Comparison of ENCODE assay signal across 11 mouse cellular contexts in the genomic region with DNA sequence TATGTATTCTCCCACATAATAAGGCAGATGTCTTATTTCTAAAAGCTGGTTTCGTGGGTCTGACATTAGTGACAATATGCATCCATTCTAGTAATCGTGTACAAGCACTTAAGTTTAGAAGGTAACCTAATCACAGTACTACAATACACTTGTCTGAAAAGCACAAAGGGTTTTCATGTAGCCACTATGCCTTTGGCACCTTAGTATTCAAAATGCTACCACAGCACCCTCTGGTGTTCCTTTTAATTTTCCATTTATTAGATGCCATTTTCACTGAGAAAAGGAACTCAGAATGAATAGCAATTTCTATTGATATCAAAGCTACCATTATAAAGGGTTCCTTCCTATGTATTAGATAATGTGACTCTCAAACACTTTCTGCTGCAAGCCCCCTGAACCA. TPM values are rescaled to one million over a fixed set of nuclear protein-coding genes. Genes with fewer than 3 reads are reported as not detected.
DNase-seq lines count a peak whose midpoint lies in the region; ATAC-seq lines count a peak whose summit lies in the region.
"Had no signal": no experiment of that assay in that cellular context is flagged by ENCODE, and none has a peak within 500 bp of the region (broad histone marks: within the 10 kb centered on the region; RNA-seq: fewer than 3 reads in every experiment).

No protein-coding gene starts in this region.

- H3K27ac ChIP-seq in hindbrain, embryonic 11.5 days (ENCODE audit: low read depth, low read length): no peak overlapping the region
- H3K27ac ChIP-seq in hindbrain, embryonic 10.5 days: no peak overlapping the region

- H3K4me1 ChIP-seq in hindbrain, embryonic 11.5 days (replicated peaks; ENCODE audit: control insufficient read depth, insufficient read depth, low read length): no peaks in the 10 kb centered on the region
- H3K4me1 ChIP-seq in hindbrain, embryonic 10.5 days (replicated peaks): no peaks in the 10 kb centered on the region

- H3K27me3 ChIP-seq in hindbrain, embryonic 11.5 days (ENCODE audit: control insufficient read depth, insufficient read depth, low read length): no peaks in the 10 kb centered on the region
- no peaks in the 10 kb centered on the region for H3K27me3 ChIP-seq in hindbrain, embryonic 10.5 days (ENCODE audit: insufficient read depth, poor library complexity, severe bottlenecking)

- H3K9ac ChIP-seq in hindbrain, embryonic 11.5 days (ENCODE audit: low read depth, low read length): no peak overlapping the region

- DNase-seq in hindbrain, embryonic 11.5 days (ENCODE audit: low spot score): peak; percentile 52
- DNase-seq in hindbrain, embryonic 10.5 days (ENCODE audit: low spot score): no peak
- peak; percentile 59 for DNase-seq in A20 (ENCODE audit: low read depth, low spot score)
- peak; percentile 74 for DNase-seq in adipocyte (ENCODE audit: low spot score)
- DNase-seq in lung, postnatal 14 days: peak; percentile 8
- no peak for DNase-seq in cerebellum, adult 9-11 months
- DNase-seq in urinary bladder, postnatal 4 days (ENCODE audit: low spot score in 2 of 2): no peak
- DNase-seq in kidney, adult 11 months: no peak
- DNase-seq: thymus, adult 2 months had no signal

- no peaks in the 10 kb centered on the region for H3K9me3 ChIP-seq in hindbrain, embryonic 11.5 days (ENCODE audit: control insufficient read depth, low read length)
- H3K9me3 ChIP-seq in hindbrain, embryonic 10.5 days: 0 out of 2 replicates have a peak, but pooled peaks cover 3% of the 10 kb centered on the region

- 84% methylated on average over 2 of the region's 2 CpGs for WGBS in hindbrain, embryonic 11.5 days
- 84% methylated on average over 2 of the region's 2 CpGs for WGBS in hindbrain, embryonic 10.5 days

- no peak overlapping the region for H3K4me2 ChIP-seq in hindbrain, embryonic 11.5 days (replicated peaks; ENCODE audit: low read depth, low read length)

- no peaks in the 10 kb centered on the region for H3K36me3 ChIP-seq in hindbrain, embryonic 11.5 days (ENCODE audit: control insufficient read depth, insufficient read depth, low read length)
- no peaks in the 10 kb centered on the region for H3K36me3 ChIP-seq in hindbrain, embryonic 10.5 days

- ATAC-seq in hindbrain, embryonic 11.5 days (ENCODE audit: low FRiP score): no peak

- H3K4me3 ChIP-seq in hindbrain, embryonic 11.5 days (ENCODE audit: low read depth, low read length): no peak overlapping the region
- H3K4me3 ChIP-seq in hindbrain, embryonic 10.5 days: no peak overlapping the region
- H3K4me3 ChIP-seq: myocyte had no signal

RNA-seq across cellular contexts. Expression of gene Adh5, which starts 11.1 kb away (rescaled TPM):
- polyA plus RNA-seq in hindbrain, embryonic 11.5 days (2014; fragmentation: Nextera tagmentation; extraction: Ambion mirVana): 270 and 272 TPM in 2 replicates
- polyA plus RNA-seq in hindbrain, embryonic 10.5 days (2016; fragmentation: Nextera tagmentation; extraction: Ambion mirVana): 255 and 261 TPM in 2 replicates

RNA-seq across cellular contexts. Expression of gene Adh4, which starts 16.6 kb away (rescaled TPM):
- 0.11 TPM in 1 of 2 replicates, not detected in the other for polyA plus RNA-seq in hindbrain, embryonic 11.5 days (2014; fragmentation: Nextera tagmentation; extraction: Ambion mirVana)
- polyA plus RNA-seq in hindbrain, embryonic 10.5 days (2016; fragmentation: Nextera tagmentation; extraction: Ambion mirVana): not detected in 2 replicates
- polyA plus RNA-seq: frontal cortex, adult 2 months; myocyte; thymus, adult 2 months had no signal

RNA-seq across cellular contexts. Expression of gene Metap1, which starts 57.5 kb away (rescaled TPM):
- 60.3 and 64.6 TPM in 2 replicates for polyA plus RNA-seq in hindbrain, embryonic 11.5 days (2014; fragmentation: Nextera tagmentation; extraction: Ambion mirVana)
- polyA plus RNA-seq in hindbrain, embryonic 10.5 days (2016; fragmentation: Nextera tagmentation; extraction: Ambion mirVana): 51.3 and 53.8 TPM in 2 replicates

Comparison
In these comparisons a context has a peak if more than half of its experiments do, and no peak if none do; other contexts are left out.
1. DNase-seq: peak in hindbrain, embryonic 11.5 days (single experiment), A20 (single experiment), adipocyte (single experiment) and lung, postnatal 14 days (single experiment); none in hindbrain, embryonic 10.5 days (single experiment), cerebellum, adult 9-11 months (single experiment), urinary bladder, postnatal 4 days (0 of 2) and kidney, adult 11 months (single experiment).